Mouse (Mus musculus) ovary, postnatal 10 days (tissue): ENCODE data around the gene Zfp775.

Experiments used
- DNase-seq: peaks from one replicate; pipeline ENCODE4 v3.0.0; 2022; ENCODE audit warnings: low spot score

Zfp775 gene

GRCm38 (mm10) chr6:48628808-48629660 lies 27.2 kb downstream of the Zfp775 start:
- DNase-seq = no peak

DNA sequence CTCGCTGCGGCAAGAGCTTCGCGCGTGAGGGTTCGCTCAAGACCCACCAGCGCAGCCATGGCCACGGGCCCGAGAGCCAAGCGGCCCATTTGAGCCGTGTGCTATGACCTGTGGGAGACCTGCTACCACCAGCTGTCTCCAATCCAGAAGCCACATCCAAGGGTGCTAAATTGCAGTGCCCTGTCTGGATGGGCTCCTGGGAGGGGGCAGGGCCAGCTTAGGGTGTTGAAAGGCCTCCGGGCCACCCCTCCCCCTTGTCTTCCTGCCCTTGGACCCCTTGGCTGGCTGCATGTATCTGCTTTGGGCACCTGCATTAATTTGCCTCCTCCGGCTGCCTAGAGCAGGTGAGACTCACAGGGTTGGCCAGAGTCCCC lies 27.8 kb downstream of the Zfp775 start:
- no peak for DNase-seq

GRCm38 (mm10) chr6:48630831-48631230 lies 29.0 kb downstream of the Zfp775 start:
- DNase-seq = no peak

- no peak for DNase-seq
These were observed 33.2 kb downstream of the Zfp775 start for GRCm38 (mm10) chr6:48635105-48635504.

GRCm38 (mm10) chr6:48636515-48636914 lies 34.7 kb downstream of the Zfp775 start:
- no peak for DNase-seq

DNA sequence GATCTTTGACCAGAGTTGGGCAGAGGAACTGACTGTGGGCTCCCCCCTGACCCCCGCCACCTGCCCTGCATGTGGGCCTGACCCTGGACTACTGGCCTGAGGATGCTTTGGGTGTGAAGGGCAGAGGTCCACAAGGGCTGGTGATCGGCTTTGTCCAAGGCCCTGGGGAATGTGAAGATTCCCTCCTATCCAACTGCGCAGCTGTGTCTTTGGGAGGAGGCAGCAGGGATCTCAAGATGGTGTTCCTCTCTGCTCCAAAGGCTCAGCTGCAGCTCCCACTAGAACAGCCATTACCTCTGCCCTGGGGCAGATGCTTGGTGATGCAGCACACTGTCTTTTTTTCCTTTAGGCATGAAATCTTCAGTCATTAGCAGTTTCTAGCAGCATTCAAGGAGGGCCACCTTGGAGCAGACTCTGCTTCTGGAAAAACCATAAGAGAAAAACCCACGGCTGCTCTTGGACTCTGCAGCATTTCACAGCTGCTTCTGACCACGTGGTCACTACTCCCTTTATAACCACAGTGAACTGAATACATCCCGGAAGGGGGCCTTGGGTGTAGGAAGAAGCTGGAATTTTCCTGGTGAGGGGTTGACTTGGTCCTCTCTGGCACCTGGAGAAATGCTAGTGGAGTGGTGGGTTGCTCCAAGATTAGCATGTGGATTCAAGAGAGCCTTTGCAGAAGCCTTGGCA lies 36.1 kb downstream of the Zfp775 start:
- no peak for DNase-seq

DNA sequence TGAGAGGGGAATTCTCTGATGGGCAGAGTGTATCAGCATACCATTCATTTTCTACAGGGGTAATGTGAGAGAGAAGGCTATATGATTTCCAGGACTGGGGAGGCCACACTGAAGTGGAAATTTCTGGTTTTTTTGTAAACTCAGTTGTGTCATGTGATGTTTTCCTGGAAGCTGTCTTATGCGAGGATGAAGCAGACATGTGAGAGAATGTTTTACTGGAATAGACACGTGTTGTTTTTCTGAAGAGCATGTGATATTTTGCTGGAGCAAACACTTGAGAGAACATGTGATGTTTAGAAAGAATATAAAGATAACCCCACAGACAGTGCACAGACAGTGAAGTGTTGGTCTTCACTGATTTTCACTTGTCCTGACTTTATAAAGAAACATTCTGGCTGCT lies 36.7 kb downstream of the Zfp775 start:
- DNase-seq = no peak

DNA sequence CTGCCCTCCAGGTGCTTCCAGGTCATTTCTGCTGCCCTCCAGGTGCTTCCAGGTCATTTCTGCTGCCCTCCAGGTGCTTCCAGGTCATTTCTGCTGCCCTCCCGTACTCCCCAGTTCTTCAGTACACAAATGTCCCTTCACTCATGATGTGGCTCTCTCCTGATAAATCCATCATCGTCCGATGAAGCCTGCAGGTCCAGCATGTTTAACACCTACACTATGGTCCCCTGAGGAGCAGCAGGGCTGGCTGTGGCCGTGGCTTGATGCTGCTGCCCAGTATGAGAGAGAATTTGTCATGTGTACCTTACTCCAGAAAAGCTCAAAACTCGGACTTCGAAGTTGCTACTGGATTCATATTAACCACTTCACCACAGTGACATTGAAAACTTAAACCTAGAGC lies 39.5 kb downstream of the Zfp775 start:
- DNase-seq = no peak

- no peak for DNase-seq
These were observed 41.0 kb downstream of the Zfp775 start for GRCm38 (mm10) chr6:48642764-48643292.

- DNase-seq = no peak
These were observed 43.9 kb downstream of the Zfp775 start for GRCm38 (mm10) chr6:48645660-48646308.

DNA sequence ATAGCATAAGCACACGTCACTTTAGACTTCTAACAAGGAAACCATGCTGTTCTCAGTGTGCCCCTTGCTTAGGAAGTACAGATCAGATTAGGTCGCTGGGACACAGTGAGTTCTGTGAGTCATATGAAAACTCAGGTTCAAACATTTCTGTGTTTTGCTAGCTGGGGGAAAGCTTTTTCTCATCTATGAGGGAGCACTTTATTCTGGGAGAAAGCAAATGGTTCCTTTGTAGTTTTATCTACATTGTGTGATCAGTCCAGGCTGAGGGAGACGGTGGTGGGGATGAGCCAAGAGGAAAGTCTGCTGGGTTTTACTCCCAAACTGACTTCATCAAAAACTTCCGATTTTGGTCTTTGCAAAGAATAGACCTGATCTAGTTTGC lies 44.4 kb downstream of the Zfp775 start:
- DNase-seq = no peak

GRCm38 (mm10) chr6:48646995-48647394 lies 45.1 kb downstream of the Zfp775 start, which contains the start of gene Gimap8:
Gene Gimap8, plus strand, starts transcription at chr6:48647234.
- no peak for DNase-seq

- no peak for DNase-seq
These were observed 45.7 kb downstream of the Zfp775 start for GRCm38 (mm10) chr6:48647611-48648010.

DNA sequence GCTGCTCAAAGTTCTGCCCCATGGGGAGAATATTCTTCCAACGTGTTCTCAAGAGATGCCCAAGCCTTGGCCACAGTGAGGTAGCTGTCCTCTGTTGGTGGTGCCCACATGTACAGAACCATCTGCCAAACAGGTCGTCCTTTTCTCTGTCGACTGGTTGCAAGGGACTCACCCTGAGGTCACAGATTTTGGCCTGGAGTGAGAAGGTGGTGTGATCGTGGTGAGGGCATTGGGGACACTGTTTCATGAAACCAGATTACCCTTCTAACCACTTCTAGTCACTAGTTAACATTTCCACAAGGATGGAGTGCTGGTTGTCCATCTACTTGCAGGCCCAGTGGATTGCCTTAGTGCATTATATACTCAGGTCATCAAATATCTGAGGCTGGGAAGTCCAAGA lies 46.9 kb downstream of the Zfp775 start:
- no peak for DNase-seq

GRCm38 (mm10) chr6:48650041-48650440 lies 48.2 kb downstream of the Zfp775 start:
- DNase-seq = no peak

GRCm38 (mm10) chr6:48658721-48659120 lies 56.9 kb downstream of the Zfp775 start:
- DNase-seq = no peak

- DNase-seq = no peak
These were observed 62.9 kb downstream of the Zfp775 start for GRCm38 (mm10) chr6:48664750-48665149.

DNA sequence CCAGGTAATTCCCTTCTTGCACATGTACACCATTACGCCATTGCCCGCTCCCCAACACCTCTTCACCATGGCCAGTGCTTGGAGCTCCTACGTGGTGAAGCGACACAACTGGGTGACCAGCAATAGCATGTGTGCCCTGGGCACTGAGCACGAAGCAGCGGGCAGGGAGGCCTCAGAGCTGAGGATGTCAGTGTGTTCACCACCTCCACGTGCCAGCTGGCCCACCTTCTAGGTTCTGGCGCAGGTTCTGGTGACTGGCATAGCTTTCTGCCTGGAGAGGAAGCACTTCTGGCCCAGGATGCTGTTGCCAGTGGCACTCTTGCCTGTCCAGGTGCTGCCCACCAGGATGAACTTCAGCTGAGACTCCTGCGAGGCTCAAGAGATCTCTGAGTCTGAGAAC lies 63.6 kb downstream of the Zfp775 start:
- DNase-seq = no peak

DNA sequence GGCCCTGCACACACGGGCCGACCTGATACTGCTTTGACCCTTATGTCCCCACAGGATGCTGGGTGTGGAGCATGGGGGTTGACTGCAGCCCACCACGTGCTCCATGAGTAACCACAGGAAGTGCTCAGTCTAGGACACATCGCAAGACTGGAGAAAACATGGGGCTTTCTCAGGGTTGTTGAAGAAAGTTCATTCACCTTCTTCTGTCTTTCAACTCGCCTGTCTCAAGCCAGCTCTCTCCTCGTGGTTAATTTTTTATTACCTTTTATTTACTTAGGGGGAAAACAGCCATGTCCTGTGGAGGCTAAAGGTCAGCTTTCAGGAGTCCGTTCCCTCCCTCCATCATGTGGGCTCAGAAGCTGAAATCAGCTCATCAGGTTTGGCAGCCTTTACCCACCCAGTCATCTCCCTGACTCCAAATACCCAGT lies 64.3 kb downstream of the Zfp775 start:
- DNase-seq = no peak

- no peak for DNase-seq
These were observed 66.2 kb downstream of the Zfp775 start for GRCm38 (mm10) chr6:48668022-48668421.

- DNase-seq = no peak
These were observed 67.6 kb downstream of the Zfp775 start for GRCm38 (mm10) chr6:48669446-48669969.
